Mouse (Mus musculus): ENCODE data around the gene Smim12.
A peak's percentile ranks its signal among the peaks of the same experiment; 100 is the strongest.

Smim12 gene

DNA sequence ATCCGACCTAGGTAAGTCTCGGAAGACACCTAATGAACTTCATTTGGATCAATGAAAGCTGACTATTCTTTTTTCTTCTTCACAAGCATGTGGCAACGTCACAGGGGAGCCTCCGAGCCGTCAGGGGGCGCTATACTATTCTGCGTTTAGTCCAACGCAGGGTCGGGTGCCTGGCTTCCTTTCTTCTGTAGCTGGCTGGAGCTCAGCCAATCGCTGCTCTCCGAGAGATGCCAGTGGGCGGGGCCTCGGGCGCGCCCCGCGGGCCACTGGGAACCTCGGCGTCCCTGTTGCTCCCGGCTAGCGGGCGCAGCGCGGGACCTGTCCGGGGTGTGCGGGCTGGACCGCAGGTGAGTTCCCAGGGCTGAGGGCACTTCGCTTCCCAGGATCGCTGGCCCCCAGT lies at the start of gene Smim12:
Gene Smim12 (plus strand): TSS at position 233 of the 400 bp plus-strand sequence.
- DNase-seq (ENCODE audit: low spot score): peak; percentile 99

DNA sequence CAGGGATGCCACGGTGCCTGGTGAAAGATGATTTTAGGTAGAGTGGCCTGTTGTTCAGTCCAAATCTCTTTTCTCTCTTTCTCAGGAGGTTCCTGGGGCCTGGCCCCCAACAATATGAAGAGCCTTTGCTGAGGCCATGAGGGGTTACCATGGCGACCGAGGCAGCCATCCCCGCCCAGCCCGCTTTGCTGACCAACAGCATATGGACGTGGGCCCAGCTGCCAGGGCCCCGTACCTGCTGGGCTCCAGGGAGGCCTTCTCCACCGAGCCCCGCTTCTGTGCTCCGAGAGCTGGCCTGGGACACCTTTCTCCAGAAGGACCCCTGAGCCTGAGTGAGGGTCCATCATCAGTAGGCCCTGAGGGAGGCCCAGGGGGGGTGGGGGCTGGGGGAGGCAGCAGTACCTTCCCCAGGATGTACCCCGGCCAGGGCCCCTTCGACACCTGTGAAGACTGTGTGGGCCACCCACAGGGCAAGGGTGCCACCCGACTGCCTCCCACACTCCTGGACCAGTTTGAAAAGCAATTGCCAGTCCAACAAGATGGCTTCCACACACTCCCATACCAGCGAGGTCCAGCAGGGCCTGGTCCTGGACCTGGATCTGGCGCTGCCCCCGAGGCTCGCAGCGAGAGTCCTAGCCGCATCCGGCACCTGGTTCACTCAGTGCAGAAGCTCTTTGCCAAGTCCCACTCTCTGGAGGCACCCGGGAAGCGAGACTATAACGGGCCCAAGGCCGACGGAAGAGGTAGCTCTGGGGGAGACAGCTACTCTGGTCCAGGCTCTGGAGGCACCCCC lies 48.9 kb upstream of the Smim12 start:
- DNase-seq (ENCODE audit: low spot score): no peak

GRCm38 (mm10) chr4:127198609-127199008 lies 45.0 kb upstream of the Smim12 start:
- DNase-seq (ENCODE audit: low spot score): no peak

DNA sequence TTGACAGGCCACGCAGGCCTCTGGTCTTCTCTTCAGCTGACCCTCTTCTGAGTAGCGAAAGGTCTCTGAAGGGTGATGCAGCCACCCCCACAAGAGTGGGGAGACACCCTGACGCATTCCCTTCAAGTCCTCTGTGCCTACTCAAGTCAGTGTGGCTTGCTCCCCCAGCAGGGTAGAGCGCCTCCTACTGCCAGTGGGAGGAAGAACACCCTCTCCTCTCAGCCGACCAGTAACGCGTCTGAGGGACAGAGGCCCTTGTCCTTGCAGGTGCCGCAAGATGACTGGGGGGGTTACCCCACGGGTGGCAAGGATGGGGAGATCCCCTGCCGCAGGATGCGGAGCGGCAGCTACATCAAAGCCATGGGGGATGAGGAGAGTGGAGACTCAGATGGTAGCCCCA lies 44.2 kb upstream of the Smim12 start:
- no peak for DNase-seq (ENCODE audit: low spot score)

DNA sequence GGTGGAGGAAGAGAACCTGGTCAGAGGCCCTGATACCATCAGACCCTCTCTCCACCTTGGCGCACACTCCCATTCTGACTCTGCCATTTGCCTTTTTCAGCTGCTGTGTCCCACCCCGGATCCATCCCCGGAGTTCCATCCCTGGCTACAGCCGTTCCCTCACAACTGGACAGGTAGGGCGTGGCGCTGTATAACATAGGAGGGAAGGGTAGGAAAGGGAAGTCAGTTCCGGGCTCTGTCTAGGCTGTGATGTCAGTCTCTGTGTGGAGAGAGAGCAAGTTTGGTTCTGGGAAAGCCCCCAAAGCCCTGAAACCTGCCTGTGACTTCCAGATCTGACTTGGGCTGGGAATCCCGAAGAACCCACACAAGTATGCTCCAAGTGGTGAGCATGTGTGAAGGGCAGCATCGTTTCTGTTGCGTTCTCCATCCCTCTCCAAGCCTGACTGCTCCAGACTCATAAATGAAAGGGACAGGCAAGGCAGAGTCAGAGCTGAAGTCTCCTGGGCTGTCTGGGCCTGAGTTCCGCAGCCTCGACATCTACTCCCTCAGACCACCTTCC lies 43.3 kb upstream of the Smim12 start:
- no peak for DNase-seq (ENCODE audit: low spot score)

- no peak for DNase-seq (ENCODE audit: low spot score)
Measured at GRCm38 (mm10) chr4:127200769-127201617, 42.6 kb upstream of the Smim12 start.

- DNase-seq (ENCODE audit: low spot score): no peak
Measured at GRCm38 (mm10) chr4:127203081-127203480, 40.5 kb upstream of the Smim12 start.

- DNase-seq (ENCODE audit: low spot score): no peak
Measured at GRCm38 (mm10) chr4:127211318-127211717, 32.3 kb upstream of the Smim12 start.

- DNase-seq (ENCODE audit: low spot score): no peak
Measured at GRCm38 (mm10) chr4:127214510-127214909, 29.1 kb upstream of the Smim12 start.

GRCm38 (mm10) chr4:127215103-127215502 lies 28.5 kb upstream of the Smim12 start:
- DNase-seq (ENCODE audit: low spot score): no peak

- no peak for DNase-seq (ENCODE audit: low spot score)
Measured at GRCm38 (mm10) chr4:127215799-127216198, 27.8 kb upstream of the Smim12 start.

DNA sequence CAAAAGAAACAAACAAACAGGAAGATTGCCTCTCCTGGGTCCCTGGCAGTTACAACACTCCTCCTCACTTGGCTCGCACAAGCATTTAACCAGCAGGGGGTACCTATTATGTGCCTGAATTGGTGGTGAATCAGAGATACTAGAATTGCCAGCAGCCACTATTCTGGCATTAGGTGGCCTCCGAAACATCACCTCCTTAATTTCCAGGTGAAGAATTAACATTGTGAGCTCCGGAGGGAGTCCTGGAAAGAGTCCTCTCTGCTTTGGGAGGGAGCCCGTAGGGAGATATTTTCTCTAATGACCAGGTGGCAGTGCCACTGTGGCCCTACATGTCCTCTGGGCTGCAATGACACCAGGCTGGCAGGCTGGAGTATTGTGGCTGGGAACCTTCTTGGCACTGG lies 27.3 kb upstream of the Smim12 start:
- DNase-seq (ENCODE audit: low spot score): no peak

GRCm38 (mm10) chr4:127217048-127217447 lies 26.5 kb upstream of the Smim12 start:
- no peak for DNase-seq (ENCODE audit: low spot score)

GRCm38 (mm10) chr4:127223291-127223690 lies 20.3 kb upstream of the Smim12 start:
- no peak for DNase-seq (ENCODE audit: low spot score)

GRCm38 (mm10) chr4:127223755-127224154 lies 19.8 kb upstream of the Smim12 start:
- DNase-seq (ENCODE audit: low spot score): no peak

- DNase-seq (ENCODE audit: low spot score): no peak
Measured at GRCm38 (mm10) chr4:127224444-127225100, 19.0 kb upstream of the Smim12 start.

DNA sequence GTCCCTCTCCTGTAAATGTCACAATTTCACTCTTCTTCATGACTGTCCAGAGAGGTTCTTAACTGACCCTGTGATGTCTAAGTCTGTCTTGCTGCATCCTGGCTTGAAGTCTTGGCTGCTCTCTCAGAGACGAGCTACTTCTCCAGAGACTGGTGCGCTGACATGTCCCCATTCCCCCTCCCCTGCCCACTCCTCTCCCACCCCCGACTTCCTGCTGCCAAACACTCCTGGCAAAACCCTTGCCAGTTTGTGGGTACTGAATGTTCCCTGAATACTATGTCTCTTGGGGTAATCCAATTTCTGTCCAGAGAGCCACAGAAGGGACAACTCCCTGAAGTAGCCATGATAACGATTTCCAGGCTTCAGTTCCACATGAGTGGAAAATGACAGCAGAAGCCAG lies 17.5 kb upstream of the Smim12 start:
- no peak for DNase-seq (ENCODE audit: low spot score)

GRCm38 (mm10) chr4:127227051-127227673 lies 16.4 kb upstream of the Smim12 start:
- DNase-seq (ENCODE audit: low spot score): no peak

- peak; percentile 79 for DNase-seq (ENCODE audit: low spot score)
Measured at GRCm38 (mm10) chr4:127232028-127232427, 11.6 kb upstream of the Smim12 start.

DNA sequence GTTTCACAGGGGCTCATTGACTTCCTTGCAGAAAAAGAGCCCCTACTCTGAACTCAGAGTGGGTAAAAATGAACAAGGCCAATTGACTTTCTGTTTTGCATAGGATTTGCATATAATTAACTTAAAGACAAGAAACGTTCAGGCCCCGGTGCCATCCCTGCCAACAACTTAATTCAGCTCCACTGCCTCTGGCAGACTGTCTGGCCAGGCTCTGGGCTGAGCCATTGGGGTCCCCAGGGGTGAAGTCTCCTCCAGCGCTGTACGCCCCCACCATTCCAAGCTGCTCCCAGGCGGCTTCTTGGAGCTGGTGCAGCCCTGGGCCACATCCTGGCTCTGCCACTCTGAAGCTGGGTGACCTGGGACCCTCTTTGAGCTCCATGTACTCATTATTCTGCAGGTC lies 11.0 kb upstream of the Smim12 start:
- no peak for DNase-seq (ENCODE audit: low spot score)

DNA sequence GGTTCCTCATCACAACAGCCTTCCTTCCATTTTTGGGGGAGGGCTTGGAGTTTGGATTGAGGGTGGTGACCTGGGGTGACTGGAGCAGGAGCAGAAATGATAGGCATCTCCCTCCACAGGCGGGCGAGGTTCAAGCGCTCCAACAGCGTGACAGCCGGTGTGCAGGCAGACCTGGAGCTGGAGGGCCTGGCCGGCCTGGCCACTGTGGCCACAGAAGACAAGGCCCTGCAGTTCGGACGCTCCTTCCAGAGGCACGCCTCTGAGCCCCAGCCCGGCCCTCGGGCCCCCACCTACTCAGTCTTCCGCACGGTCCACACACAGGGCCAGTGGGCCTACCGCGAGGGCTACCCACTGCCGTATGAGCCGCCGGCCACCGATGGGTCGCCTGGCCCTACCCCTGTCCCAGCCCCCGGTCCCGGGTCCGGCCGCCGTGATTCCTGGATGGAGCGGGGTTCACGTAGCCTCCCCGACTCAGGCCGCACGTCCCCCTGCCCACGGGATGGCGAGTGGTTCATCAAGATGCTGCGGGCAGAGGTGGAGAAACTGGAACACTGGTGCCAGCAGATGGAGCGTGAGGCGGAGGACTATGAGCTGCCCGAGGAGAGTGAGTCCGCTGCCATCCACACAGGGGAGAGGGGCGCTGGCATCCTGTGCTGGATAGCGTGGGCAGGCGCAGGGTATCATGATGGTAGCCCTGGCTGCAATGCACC lies 10.0 kb upstream of the Smim12 start:
- DNase-seq (ENCODE audit: low spot score): no peak
